Mouse (Mus musculus) neural tube, embryonic 12.5 days (tissue): Measurements from ENCODE around the gene Smg5. TPM values are rescaled to one million over a fixed set of nuclear protein-coding genes. Genes with fewer than 3 reads are reported as not detected.
A peak's percentile ranks its signal among the peaks of the same experiment; 100 is the strongest.
"Not testable (repeated sequence)": the region's sequence is repeated elsewhere in the genome, so short reads cannot be mapped to it uniquely, and the experiment has no call there.

Experiments
- ATAC-seq: fragments of 200-750 bp; cut with Nextera tagmentation; 2 replicates; pipeline ENCODE4 v1.8.0; 2017; ENCODE audit warnings: low read depth, mild to moderate bottlenecking, moderate TSS enrichment, moderate library complexity; ENCODE audit not compliant: low FRiP score
- H3K27ac ChIP-seq: fragments of 300-500 bp; sonication (generic); 2 replicates; pipeline ENCODE4 v1.5.1; 2016
- H3K27me3 ChIP-seq: fragments of 300-500 bp; sonication (generic); replicated peaks from 2 replicates; pipeline ENCODE4 v1.6.1; 2016; ENCODE audit warnings: mild to moderate bottlenecking
- H3K36me3 ChIP-seq: fragments of 300-500 bp; sonication (generic); 2 replicates; pipeline ENCODE4 v1.6.1; 2016; ENCODE audit warnings: mild to moderate bottlenecking
- H3K4me1 ChIP-seq: fragments of 300-500 bp; sonication (generic); 2 replicates; pipeline ENCODE4 v1.6.1; 2016
- H3K4me2 ChIP-seq: fragments of 300-500 bp; sonication (generic); replicated peaks from 2 replicates; pipeline ENCODE4 v1.6.1; 2016; ENCODE audit warnings: mild to moderate bottlenecking
- H3K4me3 ChIP-seq: fragments of 300-500 bp; sonication (generic); 2 replicates; pipeline ENCODE4 v1.5.1; 2016
- H3K9ac ChIP-seq: fragments of 300-500 bp; sonication (generic); 2 replicates; pipeline ENCODE4 v1.6.1; 2016; ENCODE audit warnings: mild to moderate bottlenecking
- H3K9me3 ChIP-seq: fragments of 300-500 bp; sonication (generic); 2 replicates; pipeline ENCODE4 v1.6.1; 2016; ENCODE audit warnings: mild to moderate bottlenecking
- WGBS: fragments of 180-500 bp; shearing (Covaris S2); methylation state at CpG from one replicate; pipeline ENCODE4 v1.1.7; 2016; 5-methylcytosine and 5-hydroxymethylcytosine counted together
- polyA plus RNA-seq: library from polyadenylated mRNA; unstranded; fragments of >200 nt; fragmentation: Nextera tagmentation; extraction: Ambion mirVana; gene quantifications from 2 replicates; pipeline ENCODE4 v1.2.1, GENCODE M21; 2016

Gene Smg5
- polyA plus RNA-seq, 1 experiment from 2014 or later = 78.4 TPM

GRCm38 (mm10) chr3:88361096-88361495 lies 25.0 kb downstream of the Smg5 start:
- Histone ChIP-seq H3K4me3 (no peak overlapping the region), H3K27ac (no peak overlapping the region), H3K4me1 (peaks cover 7% of the 10 kb centered on the region; the same call in 1 of the 2 replicates), H3K4me2 (no peak overlapping the region), H3K27me3 (peaks cover 23% of the 10 kb centered on the region), H3K9ac (no peak overlapping the region), H3K36me3 (peaks cover 62% of the 10 kb centered on the region), H3K9me3 (no peaks in the 10 kb centered on the region)
- no peak for ATAC-seq
- WGBS = 82% methylated on average over 6 of the region's 6 CpGs

- WGBS = 91% methylated on average over 2 of the region's 2 CpGs
- H3K4me2 ChIP-seq = no peak overlapping the region
- H3K27ac ChIP-seq = no peak overlapping the region
- H3K9me3 ChIP-seq = no peaks in the 10 kb centered on the region
- no peak overlapping the region for H3K4me3 ChIP-seq
- H3K4me1 ChIP-seq = peaks cover 7% of the 10 kb centered on the region; the same call in 1 of the 2 replicates
- H3K9ac ChIP-seq = no peak overlapping the region
- no peak for ATAC-seq
- peaks cover 24% of the 10 kb centered on the region for H3K27me3 ChIP-seq
- peaks cover 55% of the 10 kb centered on the region for H3K36me3 ChIP-seq
Measured at GRCm38 (mm10) chr3:88361612-88362313, 25.7 kb downstream of the Smg5 start.

- WGBS = 68% methylated on average over 4 of the region's 4 CpGs
- Histone ChIP-seq H3K9ac (no peak overlapping the region), H3K4me3 (no peak overlapping the region), H3K27me3 (peaks cover 24% of the 10 kb centered on the region), H3K36me3 (peaks cover 37% of the 10 kb centered on the region), H3K27ac (no peak overlapping the region), H3K4me1 (peaks cover 7% of the 10 kb centered on the region; the same call in 1 of the 2 replicates), H3K9me3 (no peaks in the 10 kb centered on the region), H3K4me2 (no peak overlapping the region)
- no peak for ATAC-seq
Measured at GRCm38 (mm10) chr3:88363700-88364099, 27.6 kb downstream of the Smg5 start.

GRCm38 (mm10) chr3:88364337-88364736 lies 28.3 kb downstream of the Smg5 start, which contains the start of gene Paqr6:
TSS of gene Paqr6 (plus strand) at chr3:88364584.
- H3K4me2 ChIP-seq = peak within 1 kb of the TSS; percentile 27; the same call in 1 of the 2 replicates

GRCm38 (mm10) chr3:88365705-88366361 lies 29.8 kb downstream of the Smg5 start:
- H3K4me1 ChIP-seq = peaks cover 3% of the 10 kb centered on the region; the same call in 1 of the 2 replicates
- no peak overlapping the region for H3K4me3 ChIP-seq
- no peak overlapping the region for H3K27ac ChIP-seq
- peaks cover 16% of the 10 kb centered on the region for H3K36me3 ChIP-seq
- peaks cover 24% of the 10 kb centered on the region for H3K27me3 ChIP-seq
- ATAC-seq = no peak
- no peak overlapping the region for H3K9ac ChIP-seq
- H3K9me3 ChIP-seq = peaks cover 11% of the 10 kb centered on the region; the same call in 1 of the 2 replicates
- peak overlapping the region; percentile 33 for H3K4me2 ChIP-seq
- 34% methylated on average over 34 of the region's 34 CpGs for WGBS

More at GRCm38 (mm10) chr3:88364337-88364736, 28.3 kb downstream of the Smg5 start, which contains the start of gene Paqr6:
- H3K27me3 ChIP-seq = peaks cover 24% of the 10 kb centered on the region
- no peaks in the 10 kb centered on the region for H3K9me3 ChIP-seq
- 1% methylated on average over 16 of the region's 16 CpGs for WGBS
- ATAC-seq = no peak
- no peak within 1 kb of the TSS for H3K9ac ChIP-seq
- peaks cover 7% of the 10 kb centered on the region; the same call in 1 of the 2 replicates for H3K4me1 ChIP-seq
- no peak within 1 kb of the TSS for H3K27ac ChIP-seq
- H3K4me3 ChIP-seq = no peak within 1 kb of the TSS
- H3K36me3 ChIP-seq = peaks cover 31% of the 10 kb centered on the region

- WGBS = 7% methylated on average over 22 of the region's 22 CpGs
- peak; percentile 86 for ATAC-seq
- Histone ChIP-seq H3K4me3 (peak overlapping the region; percentile 23), H3K4me2 (peak overlapping the region; percentile 47), H3K27me3 (peaks cover 24% of the 10 kb centered on the region), H3K9me3 (peaks cover 17% of the 10 kb centered on the region)
- not testable (repeated sequence) for H3K27ac ChIP-seq, H3K4me1 ChIP-seq, H3K9ac ChIP-seq, H3K36me3 ChIP-seq
Measured at GRCm38 (mm10) chr3:88366830-88367428, 30.9 kb downstream of the Smg5 start.

- ATAC-seq = peak; percentile 48; the same call in 1 of the 2 replicates
- H3K4me1 ChIP-seq, H3K9ac ChIP-seq, H3K27ac ChIP-seq, H3K4me3 ChIP-seq, H3K36me3 ChIP-seq: not testable (repeated sequence)
- Histone ChIP-seq H3K27me3 (peaks cover 24% of the 10 kb centered on the region), H3K4me2 (peak overlapping the region; percentile 47), H3K9me3 (peaks cover 17% of the 10 kb centered on the region)
- WGBS = 49% methylated on average over 4 of the region's 7 CpGs
Measured at GRCm38 (mm10) chr3:88367517-88367916, 31.5 kb downstream of the Smg5 start.

GRCm38 (mm10) chr3:88368511-88368910 lies 32.5 kb downstream of the Smg5 start:
- WGBS = 92% methylated on average over 7 of the region's 7 CpGs
- not testable (repeated sequence) for H3K27ac ChIP-seq, H3K4me1 ChIP-seq, H3K4me3 ChIP-seq, H3K9ac ChIP-seq, H3K36me3 ChIP-seq, H3K4me2 ChIP-seq, ATAC-seq
- H3K9me3 ChIP-seq = peaks cover 17% of the 10 kb centered on the region
- peaks cover 24% of the 10 kb centered on the region for H3K27me3 ChIP-seq

GRCm38 (mm10) chr3:88372643-88373042 lies 36.6 kb downstream of the Smg5 start, which contains the start of gene Bglap3:
TSS of gene Bglap3 (minus strand) at chr3:88372743.
- WGBS = 90% methylated on average over 9 of the region's 9 CpGs
- not testable (repeated sequence) for H3K4me2 ChIP-seq, H3K9ac ChIP-seq, ATAC-seq, H3K4me3 ChIP-seq, H3K27ac ChIP-seq, H3K4me1 ChIP-seq, H3K27me3 ChIP-seq, H3K36me3 ChIP-seq
- peaks cover 17% of the 10 kb centered on the region for H3K9me3 ChIP-seq

- H3K4me2 ChIP-seq = peak overlapping the region; percentile 32
- H3K4me1 ChIP-seq, H3K36me3 ChIP-seq, H3K9me3 ChIP-seq, H3K9ac ChIP-seq, H3K27me3 ChIP-seq, H3K4me3 ChIP-seq: not testable (repeated sequence)
- 0 out of 2 replicates have a peak overlapping the region, but pooled peaks have one; percentile 46 for H3K27ac ChIP-seq
- ATAC-seq = peak; percentile 89
- 12% methylated on average over 19 of the region's 19 CpGs for WGBS
Measured at GRCm38 (mm10) chr3:88375750-88376626, 39.9 kb downstream of the Smg5 start.

GRCm38 (mm10) chr3:88376644-88377043 lies 40.6 kb downstream of the Smg5 start:
- not testable (repeated sequence) for H3K4me1 ChIP-seq, H3K27ac ChIP-seq, H3K9me3 ChIP-seq, H3K27me3 ChIP-seq, H3K4me3 ChIP-seq, H3K9ac ChIP-seq, H3K36me3 ChIP-seq
- peak overlapping the region; percentile 32 for H3K4me2 ChIP-seq
- peak; percentile 45 for ATAC-seq
- 30% methylated on average over 5 of the region's 7 CpGs for whole genome bisulfite sequencing
